Mouse (Mus musculus) cerebellum, adult (tissue): Measurements from ENCODE around the gene Pmepa1.

ENCODE experiments used
- ATAC-seq: cut with Nextera tagmentation; 2 replicates; pipeline ENCODE4 v1.9.2; 2017; ENCODE audit warnings: mild to moderate bottlenecking, moderate library complexity, mixed read lengths; ENCODE audit not compliant: insufficient number of reproducible peaks, low FRiP score, low TSS enrichment

Gene Pmepa1

DNA sequence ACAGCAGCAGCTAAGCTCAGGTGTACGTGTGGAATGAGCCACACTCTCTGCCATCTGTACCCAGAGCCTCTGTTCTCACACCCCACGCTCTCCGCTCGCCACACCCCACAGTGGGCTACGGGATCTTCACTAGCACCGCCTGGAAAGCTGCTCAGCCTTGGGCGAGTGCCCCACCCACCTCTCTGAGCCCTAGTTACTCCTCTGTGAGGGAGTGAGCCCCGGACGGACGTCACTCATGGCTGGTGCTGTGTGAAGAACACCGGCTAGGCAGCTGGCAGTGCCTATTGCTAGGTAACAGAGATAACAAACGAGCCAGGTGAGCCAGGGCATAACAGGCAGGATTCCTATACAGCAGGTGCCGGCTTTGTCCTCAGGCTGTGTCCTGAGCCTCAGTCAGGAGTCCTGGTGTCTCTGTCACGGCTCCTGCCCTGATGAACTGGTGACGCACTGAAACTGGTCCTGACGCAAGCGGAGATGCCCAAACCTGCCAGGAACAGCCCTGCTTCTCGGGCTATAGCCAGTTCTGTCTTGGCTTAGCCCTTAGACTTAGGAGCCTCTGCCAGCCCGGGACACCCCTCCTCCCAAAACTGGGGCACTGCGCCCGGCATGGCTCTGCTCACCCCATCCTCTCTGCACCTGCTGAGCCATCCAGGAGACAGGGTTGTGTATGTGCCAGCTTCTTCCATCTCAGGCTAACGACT lies 44.1 kb downstream of the Pmepa1 start:
- no peak for ATAC-seq

DNA sequence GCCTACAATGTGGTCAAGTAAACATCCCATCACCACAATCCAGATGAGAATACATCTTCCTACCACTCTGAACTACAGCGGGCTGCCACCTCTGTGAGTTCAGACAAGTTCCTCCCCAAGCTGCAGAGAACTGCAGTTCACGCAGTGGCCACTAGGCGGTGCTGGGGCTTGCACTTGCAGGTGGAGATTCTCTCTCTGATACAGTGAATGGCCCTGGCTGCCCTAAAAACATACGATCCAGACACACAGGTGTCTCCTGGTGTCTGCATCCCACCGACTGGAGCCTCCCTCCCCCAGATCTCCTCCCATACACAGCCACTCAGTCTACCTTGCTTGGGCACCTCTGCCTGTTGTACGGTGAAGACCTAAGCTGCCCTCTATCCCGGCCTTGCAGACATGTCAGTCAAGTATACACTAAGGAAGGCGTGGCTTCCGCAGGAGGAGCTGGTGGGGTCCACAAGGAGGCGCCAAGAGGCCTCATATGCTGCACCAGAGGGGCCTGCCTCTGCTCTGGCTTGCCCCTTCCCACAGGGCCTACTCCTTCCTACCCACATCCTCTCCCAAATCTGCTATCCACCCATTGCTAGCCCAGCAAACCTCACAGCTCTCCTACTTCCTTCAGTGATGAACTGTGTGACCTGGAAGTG lies 46.6 kb downstream of the Pmepa1 start:
- ATAC-seq: peak; percentile 15; the same call in 1 of the 2 replicates

GRCm38 (mm10) chr2:173228567-173228966 lies 47.8 kb downstream of the Pmepa1 start:
- ATAC-seq: no peak

- ATAC-seq: no peak
Measured at GRCm38 (mm10) chr2:173226792-173227191, 49.5 kb downstream of the Pmepa1 start.

GRCm38 (mm10) chr2:173225906-173226305 lies 50.4 kb downstream of the Pmepa1 start:
- ATAC-seq: no peak

- ATAC-seq: no peak
Measured at GRCm38 (mm10) chr2:173224832-173225231, 51.5 kb downstream of the Pmepa1 start.

- no peak for ATAC-seq
Measured at GRCm38 (mm10) chr2:173224097-173224496, 52.2 kb downstream of the Pmepa1 start.

DNA sequence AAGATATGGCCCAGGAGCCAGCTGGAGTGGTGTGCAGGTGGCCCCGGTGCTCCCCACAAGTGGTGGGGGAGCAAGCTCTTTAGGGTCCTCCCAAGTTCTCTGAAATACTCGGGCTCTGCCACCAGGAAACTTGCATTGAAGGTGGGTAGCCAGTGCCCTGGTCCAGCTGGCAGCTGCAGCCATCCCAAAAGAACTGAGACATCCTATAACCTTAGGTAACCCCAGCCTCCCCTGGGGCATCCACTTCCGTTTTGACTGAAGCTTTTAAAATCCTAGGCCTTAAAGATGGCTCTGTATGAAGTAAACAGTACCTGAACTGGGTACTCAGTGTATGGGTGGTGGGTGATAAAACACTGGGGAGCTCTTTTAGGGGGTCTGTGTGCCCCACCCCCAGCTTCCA lies 52.8 kb downstream of the Pmepa1 start:
- no peak for ATAC-seq

DNA sequence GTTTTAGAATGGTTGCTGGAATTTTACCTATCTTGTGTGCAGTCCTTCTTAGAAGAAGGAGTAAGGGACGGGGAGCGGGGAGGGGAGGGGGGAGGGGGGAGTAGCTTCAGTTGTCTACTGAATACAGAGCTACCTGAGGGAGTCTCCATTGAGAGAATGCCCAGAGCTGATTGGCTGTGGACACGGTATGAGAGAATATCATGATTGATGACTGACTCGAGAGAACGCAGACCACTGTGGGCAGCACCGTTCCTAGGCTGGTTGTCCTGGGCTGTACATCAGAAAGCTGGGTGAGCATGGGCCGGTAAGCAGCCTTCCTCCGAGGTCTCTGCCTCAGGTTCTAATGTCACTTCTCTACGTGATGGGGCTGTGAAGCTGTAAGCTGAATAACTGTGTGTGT lies 55.6 kb downstream of the Pmepa1 start:
- ATAC-seq: no peak

DNA sequence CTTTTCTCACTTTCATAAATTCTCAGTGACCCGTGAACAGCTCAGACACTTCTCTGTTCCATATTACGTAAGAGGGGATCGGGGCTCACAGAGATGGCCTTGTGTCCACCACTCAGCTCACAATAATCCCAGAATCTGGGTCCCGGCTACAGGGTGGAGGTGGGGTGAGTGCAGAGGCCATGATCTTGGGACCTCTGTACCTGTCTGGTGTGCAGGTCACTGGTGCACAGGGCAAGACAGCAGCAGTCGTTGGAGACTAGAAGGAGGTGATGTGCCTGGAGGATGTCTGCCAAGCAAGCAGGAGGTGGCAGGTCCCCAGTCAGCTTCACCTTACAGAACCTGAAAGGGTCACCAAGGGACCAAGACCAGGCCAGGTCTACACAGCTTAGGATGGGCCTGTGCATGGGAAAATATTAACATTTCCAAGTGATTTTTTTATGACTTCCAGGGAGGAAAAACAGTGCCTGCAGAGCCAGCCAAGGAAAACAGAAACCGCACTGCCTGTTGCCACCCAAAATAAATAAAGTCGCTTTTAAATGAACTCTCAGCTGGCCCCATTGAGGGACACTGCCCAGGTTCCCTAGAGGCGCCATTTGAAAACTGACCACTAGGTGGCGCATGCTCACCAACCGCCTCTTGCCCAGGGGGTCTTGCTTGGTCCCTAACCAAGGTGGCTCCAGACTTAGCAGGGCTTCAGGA lies 56.9 kb downstream of the Pmepa1 start:
- ATAC-seq: no peak

GRCm38 (mm10) chr2:173218416-173219141 lies 57.8 kb downstream of the Pmepa1 start, which contains the start of gene Zbp1:
Gene Zbp1 (minus strand): TSS chr2:173218923.
- ATAC-seq: no peak

GRCm38 (mm10) chr2:173217763-173218258 lies 58.5 kb downstream of the Pmepa1 start:
- no peak for ATAC-seq

GRCm38 (mm10) chr2:173217246-173217645 lies 59.1 kb downstream of the Pmepa1 start:
- ATAC-seq: no peak

- ATAC-seq: no peak
Measured at GRCm38 (mm10) chr2:173216840-173217239, 59.5 kb downstream of the Pmepa1 start.

GRCm38 (mm10) chr2:173212227-173212626 lies 64.1 kb downstream of the Pmepa1 start:
- ATAC-seq: no peak

- ATAC-seq: no peak
Measured at GRCm38 (mm10) chr2:173209091-173209815, 67.1 kb downstream of the Pmepa1 start.

- ATAC-seq: no peak
Measured at GRCm38 (mm10) chr2:173207051-173207450, 69.3 kb downstream of the Pmepa1 start.

DNA sequence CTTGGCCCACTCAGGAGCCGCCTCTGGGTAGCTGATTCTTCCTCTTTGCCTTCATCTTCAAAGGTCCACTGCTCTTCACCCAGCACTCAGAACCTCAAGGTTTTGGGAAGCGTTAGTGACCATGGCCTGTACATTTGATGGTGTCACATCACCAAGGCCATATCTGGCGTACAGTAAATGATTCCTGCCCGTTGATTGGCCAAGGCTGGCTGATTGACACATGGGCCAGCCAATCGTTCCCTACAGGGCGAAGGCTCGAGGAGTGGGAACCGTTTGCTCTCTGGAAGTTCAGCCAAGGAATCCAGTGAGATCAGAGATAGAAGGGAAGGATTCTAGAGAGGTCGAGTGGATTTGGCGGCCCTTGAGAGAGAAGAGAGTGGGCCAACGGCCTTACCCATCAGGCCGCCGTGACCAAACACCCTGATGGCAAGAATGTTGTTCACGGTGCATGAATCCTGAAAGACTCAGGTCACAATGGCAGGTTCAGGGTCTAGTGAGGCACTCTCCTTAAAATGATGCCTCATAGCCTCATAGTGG lies 70.7 kb downstream of the Pmepa1 start:
- no peak for ATAC-seq

DNA sequence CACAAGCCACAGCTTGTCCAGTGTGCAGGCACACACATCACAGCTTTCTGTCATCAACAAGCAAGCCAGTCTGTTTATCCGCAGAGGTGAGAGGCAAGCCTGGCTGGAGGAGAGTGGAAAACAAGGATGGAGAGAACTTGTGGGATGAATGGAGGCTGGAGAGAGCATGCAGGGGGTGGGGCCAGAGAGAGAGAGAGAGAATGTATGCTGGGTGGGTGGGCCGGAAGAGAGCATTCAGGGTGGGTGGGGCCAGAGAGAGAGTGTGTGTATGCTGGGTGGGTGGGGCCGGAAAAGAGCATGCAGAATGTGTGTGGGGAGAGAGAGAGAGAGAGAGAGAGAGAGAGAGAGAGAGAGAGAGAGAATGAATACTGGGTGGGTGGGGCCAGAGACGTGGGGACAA lies 71.7 kb downstream of the Pmepa1 start:
- no peak for ATAC-seq

DNA sequence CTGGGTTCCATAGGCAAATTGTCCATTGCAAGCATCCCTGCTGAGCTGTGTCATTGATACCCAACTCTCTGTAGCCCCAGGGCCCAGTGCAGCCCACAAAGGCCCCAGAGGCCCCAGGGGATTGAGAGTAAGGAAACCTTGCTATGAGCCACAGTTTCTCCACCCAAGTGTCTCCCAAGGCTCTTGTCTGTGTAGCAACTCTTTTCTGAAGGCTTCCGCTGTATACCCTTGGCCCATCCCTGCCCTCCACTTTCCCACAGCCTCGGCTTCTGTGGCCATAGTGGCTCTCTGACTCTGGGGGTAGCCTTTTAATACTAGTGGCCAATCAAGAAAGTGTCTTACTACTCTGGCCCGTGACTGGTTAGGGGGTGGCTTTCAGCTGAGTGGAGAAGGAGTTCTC lies 72.6 kb downstream of the Pmepa1 start:
- ATAC-seq: no peak
